22 mouse cellular contexts compared by ENCODE assay signal in genomic region chr4:142776711-142777411, GRCm38 (mm10).
A peak's percentile ranks its signal among the peaks of the same experiment; 100 is the strongest.
DNase-seq lines count a peak whose midpoint lies in the region; ATAC-seq and TF ChIP-seq lines count a peak whose summit lies in the region.
"Had no signal": no experiment of that assay in that cellular context is flagged by ENCODE, and none has a peak within 500 bp of the region (broad histone marks: within the 10 kb centered on the region; RNA-seq: fewer than 3 reads in every experiment).

No protein-coding gene starts in this region.

- 50% methylated on average over 10 of the region's 10 CpGs for WGBS in liver, adult 2 months
- 55% methylated on average over 10 of the region's 10 CpGs for WGBS in liver, embryonic 12.5 days (ENCODE audit: insufficient replicate concordance)
- WGBS in kidney, embryonic 15.5 days = 13% methylated on average over 10 of the region's 10 CpGs
- 76% methylated on average over 10 of the region's 10 CpGs for WGBS in thymus, adult 2 months

- H3K27ac ChIP-seq in liver, adult 2 months (replicated peaks; ENCODE audit: insufficient read depth, low read depth, low read length) = no peak overlapping the region
- H3K27ac ChIP-seq in liver, embryonic 12.5 days = no peak overlapping the region
- no peak overlapping the region for H3K27ac ChIP-seq in kidney, embryonic 15.5 days
- H3K27ac ChIP-seq in thymus, adult 2 months (ENCODE audit: control insufficient read depth, insufficient read depth, low read length) = no peak overlapping the region
- H3K27ac ChIP-seq: embryonic facial prominence, embryonic 12.5 days; gastrocnemius, adult 2 months; hindbrain, embryonic 10.5 days; midbrain, embryonic 12.5 days had no signal

- H3K79me2 ChIP-seq in liver, adult 2 months (ENCODE audit: control insufficient read depth, insufficient read depth, low read length) = no peaks in the 10 kb centered on the region

- no peaks in the 10 kb centered on the region for H3K36me3 ChIP-seq in liver, adult 2 months (ENCODE audit: control insufficient read depth, insufficient read depth, low read length)
- H3K36me3 ChIP-seq in liver, embryonic 12.5 days = no peaks in the 10 kb centered on the region
- H3K36me3 ChIP-seq in kidney, embryonic 15.5 days = no peaks in the 10 kb centered on the region
- no peaks in the 10 kb centered on the region for H3K36me3 ChIP-seq in thymus, adult 2 months (ENCODE audit: control insufficient read depth, insufficient read depth, low read length)
- H3K36me3 ChIP-seq: embryonic facial prominence, embryonic 12.5 days; hindbrain, embryonic 10.5 days; midbrain, embryonic 12.5 days had no signal

- no peak overlapping the region for H3K9ac ChIP-seq in liver, adult 2 months (ENCODE audit: low read depth, low read length)
- no peak overlapping the region for H3K9ac ChIP-seq in liver, embryonic 12.5 days
- no peak overlapping the region for H3K9ac ChIP-seq in kidney, embryonic 15.5 days
- H3K9ac ChIP-seq: embryonic facial prominence, embryonic 12.5 days; forebrain, postnatal 0 days; midbrain, embryonic 12.5 days had no signal

- H3K4me1 ChIP-seq in liver, adult 2 months (ENCODE audit: control insufficient read depth, insufficient read depth, low read length) = no peaks in the 10 kb centered on the region
- H3K4me1 ChIP-seq in liver, embryonic 12.5 days = no peaks in the 10 kb centered on the region
- peaks cover 33% of the 10 kb centered on the region for H3K4me1 ChIP-seq in kidney, embryonic 15.5 days
- H3K4me1 ChIP-seq in thymus, adult 2 months (replicated peaks; ENCODE audit: control insufficient read depth, insufficient read depth, low read length) = no peaks in the 10 kb centered on the region

- no peaks in the 10 kb centered on the region for H3K27me3 ChIP-seq in liver, adult 2 months (ENCODE audit: control insufficient read depth, insufficient read depth, low read length)
- H3K27me3 ChIP-seq in liver, embryonic 12.5 days (replicated peaks) = no peaks in the 10 kb centered on the region
- 0 out of 2 replicates have a peak, but pooled peaks cover 2% of the 10 kb centered on the region for H3K27me3 ChIP-seq in kidney, embryonic 15.5 days
- no peaks in the 10 kb centered on the region for H3K27me3 ChIP-seq in thymus, adult 2 months (ENCODE audit: control insufficient read depth, insufficient read depth, low read length)
- H3K27me3 ChIP-seq: embryonic facial prominence, embryonic 12.5 days; Patski had no signal

- H3K9me3 ChIP-seq in liver, embryonic 12.5 days (replicated peaks) = no peaks in the 10 kb centered on the region
- H3K9me3 ChIP-seq in kidney, embryonic 15.5 days (replicated peaks) = no peaks in the 10 kb centered on the region
- H3K9me3 ChIP-seq: embryonic facial prominence, embryonic 12.5 days; hindbrain, embryonic 10.5 days; midbrain, embryonic 12.5 days had no signal

- TF ChIP-seq POLR2A in liver, adult 2 months (IDR thresholded peaks at IDR 0.05; ENCODE audit: extremely low read depth, insufficient read depth, low read length) = no peak
- TF ChIP-seq POLR2A in thymus, adult 2 months (IDR thresholded peaks at IDR 0.05; ENCODE audit: control insufficient read depth, extremely low read depth, insufficient read depth, low read length, poor library complexity) = no peak

- no peak for ATAC-seq in liver, embryonic 12.5 days
- ATAC-seq in kidney, embryonic 15.5 days (replicated peaks; ENCODE audit: low FRiP score) = peak; percentile 23; the same call in 1 of the 2 replicates
- ATAC-seq: forebrain, postnatal 0 days; inflammation-experienced regulatory T-cells, adult 6 months; Patski had no signal

- peak; percentile 8 for DNase-seq in liver, adult 2 months (ENCODE audit: extremely low read depth, low read depth, low spot score)
- peak; percentile 39 for DNase-seq in hindlimb bud, embryonic 11.5 days (ENCODE audit: extremely low spot score, low read depth, low spot score)
- peak; percentile 76 for DNase-seq in mesoderm, embryonic 11.5 days (ENCODE audit: low read depth, low spot score)
- no peak for DNase-seq in spleen, adult 12 weeks (ENCODE audit: low spot score)
- DNase-seq in thymus, adult 2 months = no peak
- no peak for DNase-seq in left cerebral cortex, adult 9 months (ENCODE audit: low spot score in 2 of 2)
- DNase-seq: cerebellum, postnatal 14 days; forebrain, postnatal 0 days; gastrocnemius, adult 2 months; liver; lung, adult 2 months; lung, postnatal 4 days; retina, postnatal 1 day; spleen, adult 18-20 months had no signal

- H3K4me3 ChIP-seq in liver, adult 2 months (ENCODE audit: insufficient read depth, low read depth, low read length) = no peak overlapping the region
- no peak overlapping the region for H3K4me3 ChIP-seq in liver, embryonic 12.5 days
- H3K4me3 ChIP-seq in kidney, embryonic 15.5 days (replicated peaks) = no peak overlapping the region
- H3K4me3 ChIP-seq in thymus, adult 2 months (ENCODE audit: control insufficient read depth, insufficient read depth, low read length) = no peak overlapping the region
- H3K4me3 ChIP-seq: embryonic facial prominence, embryonic 12.5 days; gastrocnemius, adult 2 months; hindbrain, embryonic 10.5 days; midbrain, embryonic 12.5 days; myocyte had no signal

- no peak for TF ChIP-seq CTCF in liver, adult 2 months (IDR thresholded peaks at IDR 0.05; ENCODE audit: low read depth, low read length)
- TF ChIP-seq CTCF in thymus, adult 2 months (IDR thresholded peaks at IDR 0.05; ENCODE audit: borderline replicate concordance, control insufficient read depth, extremely low read depth, insufficient read depth, low read length, poor library complexity) = no peak

- H3K4me2 ChIP-seq in liver, embryonic 12.5 days = no peak overlapping the region
- no peak overlapping the region for H3K4me2 ChIP-seq in kidney, embryonic 15.5 days
- H3K4me2 ChIP-seq: embryonic facial prominence, embryonic 12.5 days; midbrain, embryonic 12.5 days had no signal

Comparison
In these comparisons a context has a peak if more than half of its experiments do, and no peak if none do; other contexts are left out.
1. DNase-seq: peak in liver, adult 2 months (single experiment), hindlimb bud, embryonic 11.5 days (single experiment) and mesoderm, embryonic 11.5 days (single experiment); none in spleen, adult 12 weeks (single experiment), thymus, adult 2 months (single experiment) and left cerebral cortex, adult 9 months (0 of 2).